Mouse (Mus musculus) CH12F3 (cell line): ENCODE data around the gene Pik3cb.

Source experiments
- in situ Hi-C: fragments of 300-500 bp; cut with MboI; formaldehyde crosslinking; loops from 2 replicates; pipeline ENCODE4 v1.14.3; 2020; ENCODE audit warnings: low sequenced_read_pairs

Gene Pik3cb

DNA sequence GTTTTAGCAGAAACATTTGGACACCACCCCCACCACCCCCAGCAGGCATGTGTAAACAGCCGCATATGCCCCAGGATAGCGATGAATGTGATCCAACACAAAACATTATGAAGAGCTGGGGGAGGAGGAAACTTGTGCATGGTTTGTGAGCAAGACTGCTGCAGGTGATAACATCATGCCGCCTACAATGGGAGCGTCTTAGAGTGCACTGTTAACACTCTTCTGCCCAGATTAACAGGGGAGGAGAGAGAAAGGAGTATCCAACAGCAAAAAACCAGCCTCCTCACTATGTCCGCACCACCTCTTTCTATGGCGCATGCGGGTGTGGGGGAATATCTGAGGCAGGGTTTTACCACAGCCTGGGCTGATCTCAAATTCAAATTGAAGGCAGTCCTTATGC, 45.2 kb downstream of the Pik3cb start:
- in situ Hi-C loops: no loop called here

DNA sequence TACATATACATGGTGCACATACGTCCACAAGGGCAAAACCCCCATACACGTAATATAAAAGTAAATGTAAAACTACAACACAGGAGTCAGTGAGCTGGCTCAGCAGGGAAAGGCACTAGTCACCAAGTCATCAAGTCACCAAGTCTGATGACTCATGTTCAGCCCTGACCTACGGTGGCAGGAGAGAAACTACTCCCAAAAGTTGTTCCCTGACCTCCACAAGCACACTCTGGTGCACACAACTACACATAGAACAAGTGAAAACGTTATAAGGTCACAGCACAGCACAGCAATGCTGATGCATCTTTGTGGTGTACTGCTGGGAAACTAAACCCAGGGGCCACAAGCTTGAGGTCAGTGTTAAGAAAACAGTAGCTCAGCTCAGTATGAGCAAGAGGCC, 49.9 kb downstream of the Pik3cb start:
- in situ Hi-C loops: no loop called here

- in situ Hi-C loops: no loop called here
Observed at GRCm38 (mm10) chr9:99089904-99090303, 50.5 kb downstream of the Pik3cb start.

GRCm38 (mm10) chr9:99081718-99082117, 58.7 kb downstream of the Pik3cb start:
- in situ Hi-C loops: no loop called here

DNA sequence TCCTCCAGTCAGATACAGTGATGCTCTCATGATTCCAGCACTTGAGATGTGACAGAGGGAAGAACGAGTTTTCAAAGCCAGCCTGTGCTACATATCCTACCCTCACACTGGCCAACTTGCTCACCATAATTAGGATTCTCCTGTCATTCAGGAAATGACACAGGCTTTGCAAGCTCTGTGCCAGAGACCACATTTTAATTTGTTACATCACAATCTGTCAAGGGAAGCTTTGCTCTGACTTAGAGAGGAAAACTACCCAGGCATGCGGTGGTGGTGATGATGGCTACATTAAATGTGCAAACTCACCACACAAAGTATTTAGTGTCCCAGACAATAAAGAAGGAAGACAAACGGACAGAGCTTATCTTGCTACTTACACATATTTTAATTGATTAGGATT, 59.1 kb downstream of the Pik3cb start:
- in situ Hi-C loops: no loop called here

DNA sequence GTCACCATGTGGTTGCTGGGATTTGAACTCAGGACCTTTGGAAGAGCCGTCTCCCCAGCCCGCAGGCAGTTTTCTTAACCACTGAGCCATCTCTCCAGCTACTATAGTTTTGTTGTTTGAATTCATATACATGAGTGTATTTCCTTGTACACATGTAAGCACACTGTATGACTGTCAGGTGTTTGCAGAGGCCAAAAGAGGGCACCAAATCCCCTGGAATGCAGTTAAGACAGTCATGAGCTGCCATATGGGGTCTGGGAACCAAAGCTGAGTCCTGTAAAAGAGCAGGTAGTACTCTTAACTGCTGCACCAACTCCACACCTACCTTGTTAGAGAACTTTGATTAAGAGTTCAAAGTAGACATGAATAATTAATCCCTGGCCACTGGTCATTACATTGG, 59.8 kb downstream of the Pik3cb start:
- in situ Hi-C loops: no loop called here

DNA sequence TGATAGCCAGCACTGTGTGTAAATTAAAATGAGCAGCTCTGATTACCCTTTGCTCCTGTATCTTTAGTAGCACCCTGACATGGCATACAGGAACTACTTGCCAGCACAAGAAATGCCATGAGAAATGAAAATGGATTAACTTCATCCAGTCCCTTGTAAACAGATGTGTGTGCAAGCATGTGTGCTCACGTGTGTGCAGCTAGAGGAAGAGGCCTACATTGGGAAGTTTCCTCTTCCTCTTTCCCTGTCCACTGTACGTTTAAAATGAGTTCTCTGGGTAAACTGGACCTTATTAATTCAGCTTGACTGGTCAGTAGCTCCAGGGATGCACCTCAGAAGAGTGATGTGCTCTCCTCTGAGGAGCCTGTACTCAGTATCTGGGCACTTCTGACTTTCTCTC, 66.0 kb downstream of the Pik3cb start:
- in situ Hi-C loops: no loop called here

- in situ Hi-C loops: no loop called here
Observed at GRCm38 (mm10) chr9:99072538-99072937, 67.9 kb downstream of the Pik3cb start.

- in situ Hi-C loops: loop anchor here (10.0 kb wide), 1 partner anchor 179 kb away; the partner anchor contains the start of gene Cep70
Observed at GRCm38 (mm10) chr9:99065311-99065710, 75.1 kb downstream of the Pik3cb start.

DNA sequence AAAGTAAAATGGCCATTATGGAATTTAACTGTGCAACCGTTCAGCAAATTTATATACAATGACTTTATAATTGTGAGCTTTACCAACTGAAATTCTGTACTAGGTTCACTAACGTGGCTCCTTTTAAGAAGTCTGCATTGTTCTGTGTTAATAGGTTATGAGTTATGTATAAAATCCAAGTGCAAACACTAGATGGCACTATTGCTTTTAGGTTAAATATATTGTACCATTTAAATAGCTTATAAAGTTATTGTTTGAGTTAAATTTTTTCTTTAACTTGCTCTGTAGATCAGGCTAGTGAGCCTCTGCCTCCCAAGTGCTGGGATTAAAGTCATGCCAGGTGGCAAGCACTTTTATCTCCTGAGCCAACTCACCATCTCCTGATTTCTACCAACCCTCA, 76.2 kb downstream of the Pik3cb start:
- in situ Hi-C loops: loop anchor here (10.0 kb wide), 1 partner anchor 181 kb away; the partner anchor contains the start of gene Cep70

DNA sequence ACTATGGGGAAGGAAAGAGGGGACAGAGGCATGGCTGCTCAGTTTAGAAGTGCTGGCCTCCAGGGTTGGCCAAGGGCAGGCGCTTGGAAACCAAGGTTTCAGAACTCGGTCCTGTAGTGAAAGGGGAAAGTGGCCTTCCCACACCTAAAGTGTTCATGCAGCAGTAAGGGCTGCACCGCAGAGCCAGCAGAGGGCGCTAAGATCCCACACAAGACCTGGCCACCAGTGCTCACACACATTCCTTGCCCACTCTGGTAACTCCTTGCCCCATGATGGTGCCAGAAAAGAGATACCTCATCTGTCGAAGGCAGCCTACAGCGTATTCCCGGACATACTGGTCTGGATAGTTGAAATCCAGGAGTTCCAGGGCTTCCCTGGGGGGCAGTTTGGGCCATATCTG, 77.9 kb downstream of the Pik3cb start:
- in situ Hi-C loops: loop anchor here (10.0 kb wide), 1 partner anchor 182 kb away; the partner anchor contains the start of gene Cep70

DNA sequence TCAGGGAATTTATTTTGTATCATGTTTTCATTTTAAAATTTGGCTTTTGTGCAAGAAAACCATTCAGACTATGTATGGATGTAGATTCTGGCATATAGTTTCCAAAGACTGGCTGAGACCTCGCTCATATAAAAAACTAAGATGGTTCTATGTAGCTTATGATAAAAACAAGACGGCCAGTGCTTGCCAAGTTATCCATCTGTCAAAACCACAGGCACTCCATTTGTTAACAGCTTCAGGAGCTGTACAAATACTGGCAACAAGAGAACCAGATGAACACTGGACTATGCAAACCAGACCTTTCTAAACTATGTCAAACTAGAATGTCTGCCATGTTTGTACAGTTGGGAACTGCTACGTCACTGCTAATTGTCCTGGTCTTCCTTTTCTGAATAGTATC, 82.7 kb downstream of the Pik3cb start:
- in situ Hi-C loops: no loop called here

GRCm38 (mm10) chr9:99049760-99050159, 90.7 kb downstream of the Pik3cb start:
- in situ Hi-C loops: no loop called here

GRCm38 (mm10) chr9:99048724-99049250, 91.6 kb downstream of the Pik3cb start:
- in situ Hi-C loops: no loop called here

- in situ Hi-C loops: no loop called here
Observed at GRCm38 (mm10) chr9:99044761-99045160, 95.7 kb downstream of the Pik3cb start.

- in situ Hi-C loops: no loop called here
Observed at GRCm38 (mm10) chr9:99042641-99043040, 97.8 kb downstream of the Pik3cb start.

DNA sequence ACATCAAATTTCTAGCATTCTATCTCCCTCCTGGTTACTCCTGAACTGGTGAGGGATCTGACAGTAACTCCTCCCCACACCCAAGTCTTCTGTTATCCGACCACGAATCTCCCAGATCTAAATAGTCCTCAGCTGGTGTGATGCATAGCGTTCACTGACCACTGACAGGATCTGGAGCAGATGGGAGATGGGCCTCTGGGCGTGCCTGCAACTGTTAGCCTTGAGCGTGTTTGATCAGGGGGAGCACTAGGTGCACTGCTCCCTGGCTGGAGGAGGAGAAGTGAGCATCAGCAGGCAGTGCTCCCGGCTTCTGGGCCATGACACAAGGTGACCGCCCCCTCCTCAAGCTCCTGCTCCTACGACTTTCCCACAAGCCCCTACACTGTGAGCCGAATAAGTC, 98.4 kb downstream of the Pik3cb start:
- in situ Hi-C loops: no loop called here

GRCm38 (mm10) chr9:99035575-99035974, 104.8 kb downstream of the Pik3cb start, which contains the start of gene Gm1123:
TSS of gene Gm1123 (minus strand) at chr9:99035715.
- in situ Hi-C loops: no loop called here

- in situ Hi-C loops: no loop called here
Observed at GRCm38 (mm10) chr9:99034111-99034510, 106.3 kb downstream of the Pik3cb start.

GRCm38 (mm10) chr9:99032031-99032430, 108.4 kb downstream of the Pik3cb start:
- in situ Hi-C loops: no loop called here

- in situ Hi-C loops: no loop called here
Observed at GRCm38 (mm10) chr9:99021751-99022150, 118.7 kb downstream of the Pik3cb start.

DNA sequence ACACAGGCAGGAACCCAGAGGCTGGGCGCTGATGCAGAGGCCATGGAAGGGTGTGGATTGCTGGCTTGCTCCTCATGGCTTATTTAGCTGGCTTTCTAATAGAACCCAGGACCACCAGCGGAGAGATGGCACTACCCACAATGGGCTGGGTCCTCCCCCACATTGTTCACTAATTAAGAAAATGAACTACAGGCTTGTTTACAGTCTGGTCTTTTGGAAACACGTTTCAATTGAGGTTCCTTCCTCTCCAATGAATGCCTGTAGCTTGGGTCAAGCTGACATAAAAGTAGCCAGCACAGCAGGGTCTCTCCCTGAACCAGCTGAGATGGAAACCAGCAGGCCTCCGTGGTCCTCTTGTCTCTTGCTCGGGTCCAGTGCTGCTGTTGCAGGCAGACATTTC, 119.3 kb downstream of the Pik3cb start:
- in situ Hi-C loops: no loop called here

GRCm38 (mm10) chr9:99017679-99018078, 122.7 kb downstream of the Pik3cb start:
- in situ Hi-C loops: no loop called here
